Mouse (Mus musculus): ENCODE measurements around the gene Diablo. TPM values are rescaled to one million over a fixed set of nuclear protein-coding genes. Genes with fewer than 3 reads are reported as not detected.

Diablo gene
- total and polyA plus RNA-seq, 3 experiments: 75.9 to 96.1 (median 87.2) TPM

- DNase-seq: no peak
These were observed 22.0 kb downstream of the Diablo start for GRCm38 (mm10) chr5:123501973-123502372.

- DNase-seq: peak; percentile 56
These were observed 24.3 kb downstream of the Diablo start for GRCm38 (mm10) chr5:123499717-123500116.

GRCm38 (mm10) chr5:123489935-123490334, 34.0 kb downstream of the Diablo start:
- DNase-seq: no peak

GRCm38 (mm10) chr5:123489112-123489785, 34.7 kb downstream of the Diablo start, which contains the start of the genes Lrrc43 and Il31:
Lrrc43 (plus strand) TSS chr5:123489305.
Il31 (minus strand) TSS chr5:123489489.
- DNase-seq: no peak

GRCm38 (mm10) chr5:123487659-123488395, 36.1 kb downstream of the Diablo start:
- DNase-seq: no peak

GRCm38 (mm10) chr5:123473817-123474216, 50.2 kb downstream of the Diablo start:
- no peak for DNase-seq

GRCm38 (mm10) chr5:123470784-123471400, 53.1 kb downstream of the Diablo start:
- no peak for DNase-seq

- DNase-seq: no peak
These were observed 59.3 kb downstream of the Diablo start for GRCm38 (mm10) chr5:123464638-123465037.

- DNase-seq: no peak
These were observed 62.6 kb downstream of the Diablo start for GRCm38 (mm10) chr5:123461420-123461819.

Small RNAs within 50 kb of the gene (microRNA-seq; reads per million reads assigned to microRNA genes)
- 0.88 to 1.7 reads per million in 2 experiments for gene Mir7647

Other genes starting within 250 kb of the Diablo start
- gene Bcl7a, start 180.3 kb downstream of the Diablo start, total RNA-seq (2021): 10 to 100 TPM in 1 of 2 experiments, 1 to 10 TPM in 1; 6.1 to 11.2 TPM
- gene Bcl7a, start 180.3 kb downstream of the Diablo start, polyA plus RNA-seq (2012; rRNA removed): 5.2 and 6.1 TPM in 2 replicates
- gene Mlxip, start 129.4 kb downstream of the Diablo start, total RNA-seq (2021): 10 to 100 TPM; 15.2 to 27.4 TPM
- gene Mlxip, start 129.4 kb downstream of the Diablo start, polyA plus RNA-seq (2012; rRNA removed): 45.5 TPM in 2 replicates
- gene Lrrc43, start 34.9 kb downstream of the Diablo start, total RNA-seq (2021): not detected
- gene Lrrc43, start 34.9 kb downstream of the Diablo start, polyA plus RNA-seq (2012; rRNA removed): not detected in 2 replicates
- gene Il31, start 34.7 kb downstream of the Diablo start, total RNA-seq (2021): not detected
- not detected in 2 replicates for gene Il31, start 34.7 kb downstream of the Diablo start, polyA plus RNA-seq (2012; rRNA removed)
- under 1 TPM in 1 of 2 experiments, not detected in 1; 0.93 TPM for gene B3gnt4, start 13.7 kb downstream of the Diablo start, total RNA-seq (2021)
- gene B3gnt4, start 13.7 kb downstream of the Diablo start, polyA plus RNA-seq (2012; rRNA removed): 0.18 and 0.56 TPM in 2 replicates
- gene Gm49027, start 1.3 kb upstream of the Diablo start, total RNA-seq (2021): 10 to 100 TPM in 1 of 2 experiments, 1 to 10 TPM in 1; 4.5 to 10.2 TPM
- gene Gm49027, start 1.3 kb upstream of the Diablo start, polyA plus RNA-seq (2012; rRNA removed): 43.0 and 69.6 TPM in 2 replicates
- 10 to 100 TPM; 37.9 to 50.1 TPM for gene Vps33a, start 48.9 kb upstream of the Diablo start, total RNA-seq (2021)
- 10.7 and 12.5 TPM in 2 replicates for gene Vps33a, start 48.9 kb upstream of the Diablo start, polyA plus RNA-seq (2012; rRNA removed)
- gene Clip1, start 160.4 kb upstream of the Diablo start, total RNA-seq (2021): 10 to 100 TPM; 82.3 TPM
- 19.4 and 32.0 TPM in 2 replicates for gene Clip1, start 160.4 kb upstream of the Diablo start, polyA plus RNA-seq (2012; rRNA removed)
- 10 to 100 TPM; 40.6 to 43.1 TPM for gene Zcchc8, start 196.9 kb upstream of the Diablo start, total RNA-seq (2021)
- 21.3 and 21.7 TPM in 2 replicates for gene Zcchc8, start 196.9 kb upstream of the Diablo start, polyA plus RNA-seq (2012; rRNA removed)
- 10 to 100 TPM; 60.9 to 83.0 TPM for gene Rsrc2, start 225.2 kb upstream of the Diablo start, total RNA-seq (2021)
- gene Rsrc2, start 225.2 kb upstream of the Diablo start, polyA plus RNA-seq (2012; rRNA removed): 5.0 and 5.2 TPM in 2 replicates
- gene Kntc1, start 225.5 kb upstream of the Diablo start, total RNA-seq (2021): under 1 TPM; 0.38 to 0.61 TPM
- 0.30 and 0.90 TPM in 2 replicates for gene Kntc1, start 225.5 kb upstream of the Diablo start, polyA plus RNA-seq (2012; rRNA removed)